Mouse (Mus musculus) frontal cortex, postnatal 36 days (tissue): ENCODE data around the gene Acyp1.

Experiments used
- DNase-seq, 2 experiments: peaks; one replicate each; pipeline ENCODE4 v3.0.0; 2022; ENCODE audit warnings: low spot score in 2 of 2

Gene Acyp1

DNA sequence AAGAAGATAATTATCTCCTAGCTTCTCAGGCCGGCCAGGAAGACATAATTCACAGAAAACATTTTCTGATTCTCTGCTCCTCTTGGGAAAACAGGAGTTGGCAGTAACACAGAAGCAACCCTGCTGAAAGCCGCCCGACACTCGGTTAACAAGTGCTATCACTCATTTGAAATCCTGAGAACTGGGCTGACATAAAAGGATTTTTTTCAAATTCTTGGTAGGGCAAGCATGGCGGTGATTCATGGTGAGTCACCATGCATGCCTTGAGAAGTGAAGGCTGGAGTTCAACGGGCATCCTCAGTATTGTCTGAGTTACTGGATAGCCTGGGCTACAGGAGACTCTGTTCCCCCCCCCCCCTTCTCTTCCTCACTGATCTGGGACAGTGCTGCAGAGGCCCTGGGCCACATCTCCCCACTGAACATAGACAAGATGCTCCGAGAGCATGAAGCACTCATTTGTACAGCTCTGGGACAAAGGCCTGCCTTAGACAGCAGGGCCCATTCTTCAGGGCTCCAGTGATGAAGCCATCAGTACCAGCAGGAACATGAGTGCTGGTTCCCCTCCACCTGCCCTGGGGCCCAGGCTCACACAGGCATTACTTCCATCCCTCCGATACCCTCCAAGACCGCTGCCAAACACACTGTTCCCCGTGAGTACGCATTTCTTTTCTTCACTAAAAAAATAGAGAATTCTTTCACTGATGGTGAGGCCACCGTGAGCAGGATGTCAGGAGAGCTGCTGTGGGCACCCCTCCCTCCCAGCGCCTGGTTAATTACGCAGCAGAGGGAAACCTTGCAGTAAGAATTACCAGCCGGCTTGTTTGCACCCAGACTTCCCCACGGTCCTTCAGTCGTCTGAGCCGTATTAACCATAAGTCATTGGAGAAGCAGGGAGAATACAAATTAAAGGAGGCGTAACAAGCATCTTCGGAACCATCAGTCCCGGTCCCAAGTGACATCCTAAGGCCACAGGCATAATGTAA lies 54.6 kb downstream of the Acyp1 start:
- DNase-seq, result no peak

DNA sequence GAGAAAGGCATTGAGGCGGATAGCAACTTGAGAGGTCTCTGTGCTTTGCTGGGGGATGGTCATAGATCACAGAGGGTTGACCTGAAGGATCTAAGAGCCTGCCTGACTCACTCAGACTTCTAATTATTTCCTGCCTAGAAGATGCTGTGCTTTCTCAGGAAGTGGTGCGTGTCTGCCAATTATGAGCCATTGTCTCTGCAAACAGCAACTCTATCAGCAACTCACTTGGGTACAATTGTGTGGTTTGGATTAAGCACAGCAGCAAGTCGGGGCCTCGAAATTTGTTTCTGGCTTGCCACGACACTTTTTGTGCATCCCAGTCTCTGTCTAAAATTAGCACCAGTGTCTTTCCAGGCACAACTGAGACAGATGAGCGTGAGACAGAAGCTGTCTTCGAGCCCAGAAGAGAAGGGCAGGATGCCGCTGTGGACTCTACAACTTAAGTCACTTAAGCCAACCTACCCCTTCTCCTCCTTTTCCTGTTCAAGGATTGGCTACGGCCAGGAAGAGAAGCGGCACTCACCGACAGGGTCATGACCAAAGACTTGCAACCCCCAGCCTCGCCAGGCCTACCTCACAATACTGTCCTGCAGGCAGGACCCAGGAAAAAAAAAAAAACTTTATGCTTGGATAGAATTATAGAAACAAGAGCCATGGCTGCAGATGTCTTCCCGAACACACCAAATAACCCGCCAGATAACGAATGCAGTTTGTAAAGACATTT lies 60.2 kb downstream of the Acyp1 start:
- peak in 1 of 2 experiments; percentile 14 for DNase-seq

DNA sequence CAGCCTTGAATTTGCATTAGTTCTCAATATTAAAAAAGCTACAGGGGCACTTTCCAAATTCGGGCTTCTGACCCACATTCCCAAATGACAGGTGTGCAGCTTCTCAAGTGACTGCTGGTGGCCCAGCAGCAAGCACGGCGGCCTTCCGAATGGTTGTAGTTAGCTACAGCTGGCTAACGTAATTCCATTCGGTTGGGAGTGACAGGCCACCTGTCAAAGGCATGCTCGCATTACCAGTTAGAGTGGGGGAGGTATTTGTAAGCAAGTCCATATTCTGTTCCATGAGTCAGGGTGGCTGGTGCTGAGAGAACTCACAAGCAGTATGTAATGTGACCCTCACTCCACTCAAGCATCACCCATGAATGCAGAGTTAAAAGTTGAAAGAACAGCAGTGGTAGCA lies 61.0 kb downstream of the Acyp1 start:
- no peak for DNase-seq
